Mouse (Mus musculus) midbrain, embryonic 10.5 days (tissue): ENCODE data around the gene Gpr156. TPM values are rescaled to one million over a fixed set of nuclear protein-coding genes. Genes with fewer than 3 reads are reported as not detected.

Experiments
- DNase-seq: peaks from one replicate; pipeline ENCODE4 v3.0.0-alpha.2; 2017; ENCODE audit warnings: low spot score
- H3K27ac ChIP-seq: fragments of 300-500 bp; sonication (generic); replicated peaks from 2 replicates; pipeline ENCODE4 v1.5.1; 2016; ENCODE audit warnings: mild to moderate bottlenecking
- H3K27me3 ChIP-seq: fragments of 300-500 bp; sonication (generic); 2 replicates; pipeline ENCODE4 v1.6.1; 2016; ENCODE audit warnings: low read depth, mild to moderate bottlenecking; ENCODE audit not compliant: poor library complexity, severe bottlenecking
- H3K36me3 ChIP-seq: fragments of 300-500 bp; sonication (generic); 2 replicates; pipeline ENCODE4 v1.6.1; 2016; ENCODE audit warnings: mild to moderate bottlenecking, moderate library complexity
- H3K4me1 ChIP-seq: fragments of 300-500 bp; sonication (generic); 2 replicates; pipeline ENCODE4 v1.6.1; 2016
- H3K4me3 ChIP-seq: fragments of 300-500 bp; sonication (generic); 2 replicates; pipeline ENCODE4 v1.5.1; 2016; ENCODE audit warnings: mild to moderate bottlenecking, moderate library complexity
- H3K9me3 ChIP-seq: fragments of 300-500 bp; sonication (generic); replicated peaks from 2 replicates; pipeline ENCODE4 v1.6.1; 2016; ENCODE audit warnings: mild to moderate bottlenecking
- WGBS: fragments of 180-500 bp; shearing (Covaris S2); methylation state at CpG from one replicate; pipeline ENCODE4 v1.1.7; 2016; 5-methylcytosine and 5-hydroxymethylcytosine counted together
- polyA plus RNA-seq: library from polyadenylated mRNA; unstranded; fragments of >200 nt; fragmentation: Nextera tagmentation; extraction: Ambion mirVana; gene quantifications from 2 replicates; pipeline ENCODE4 v1.2.1, GENCODE M21; 2016

Gpr156 gene
- polyA plus RNA-seq, 1 experiment from 2014 or later, result 2.0 TPM

GRCm38 (mm10) chr16:37888986-37889385, 27.3 kb upstream of the Gpr156 start:
- DNase-seq, result no peak
- Histone ChIP-seq H3K4me3 (no peak overlapping the region), H3K27ac (no peak overlapping the region), H3K4me1 (peaks cover 11% of the 10 kb centered on the region; the same call in 1 of the 2 replicates), H3K27me3 (no peaks in the 10 kb centered on the region), H3K36me3 (peaks cover 17% of the 10 kb centered on the region), H3K9me3 (no peaks in the 10 kb centered on the region)
- WGBS, result 85% methylated on average over 3 of the region's 3 CpGs

GRCm38 (mm10) chr16:37892667-37893066, 23.6 kb upstream of the Gpr156 start:
- 82% methylated on average over 2 of the region's 2 CpGs for WGBS
- DNase-seq, result no peak
- H3K36me3 ChIP-seq, result peaks cover 7% of the 10 kb centered on the region; the same call in 1 of the 2 replicates
- no peaks in the 10 kb centered on the region for H3K27me3 ChIP-seq
- H3K4me1 ChIP-seq, result peaks cover 11% of the 10 kb centered on the region; the same call in 1 of the 2 replicates
- H3K9me3 ChIP-seq, result no peaks in the 10 kb centered on the region
- H3K4me3 ChIP-seq, result no peak overlapping the region
- no peak overlapping the region for H3K27ac ChIP-seq

- WGBS, result 85% methylated on average over 6 of the region's 6 CpGs
- no peak for DNase-seq
- H3K27ac ChIP-seq, result no peak overlapping the region
- no peaks in the 10 kb centered on the region for H3K27me3 ChIP-seq
- H3K9me3 ChIP-seq, result no peaks in the 10 kb centered on the region
- peaks cover 7% of the 10 kb centered on the region; the same call in 1 of the 2 replicates for H3K36me3 ChIP-seq
- peaks cover 11% of the 10 kb centered on the region; the same call in 1 of the 2 replicates for H3K4me1 ChIP-seq
- H3K4me3 ChIP-seq, result no peak overlapping the region
These were observed 22.9 kb upstream of the Gpr156 start for GRCm38 (mm10) chr16:37893381-37893780.

- DNase-seq, result no peak
- Histone ChIP-seq H3K9me3 (no peaks in the 10 kb centered on the region), H3K36me3 (peaks cover 3% of the 10 kb centered on the region; the same call in 1 of the 2 replicates), H3K4me1 (peaks cover 11% of the 10 kb centered on the region; the same call in 1 of the 2 replicates), H3K4me3 (no peak overlapping the region), H3K27me3 (no peaks in the 10 kb centered on the region), H3K27ac (no peak overlapping the region)
- 86% methylated on average over 2 of the region's 2 CpGs for WGBS
These were observed 22.4 kb upstream of the Gpr156 start for GRCm38 (mm10) chr16:37893942-37894341.

- 91% methylated on average over 5 of the region's 5 CpGs for WGBS
- H3K9me3 ChIP-seq, result no peaks in the 10 kb centered on the region
- no peak overlapping the region for H3K4me3 ChIP-seq
- H3K27me3 ChIP-seq, result no peaks in the 10 kb centered on the region
- peaks cover 7% of the 10 kb centered on the region; the same call in 1 of the 2 replicates for H3K4me1 ChIP-seq
- no peaks in the 10 kb centered on the region for H3K36me3 ChIP-seq
- H3K27ac ChIP-seq, result no peak overlapping the region
- no peak for DNase-seq
These were observed 17.5 kb upstream of the Gpr156 start for GRCm38 (mm10) chr16:37898790-37899189.

GRCm38 (mm10) chr16:37899357-37899756, 16.9 kb upstream of the Gpr156 start:
- no peak overlapping the region for H3K27ac ChIP-seq
- peaks cover 7% of the 10 kb centered on the region; the same call in 1 of the 2 replicates for H3K4me1 ChIP-seq
- WGBS, result 50% methylated on average over 2 of the region's 2 CpGs
- H3K9me3 ChIP-seq, result no peaks in the 10 kb centered on the region
- DNase-seq, result no peak
- H3K36me3 ChIP-seq, result no peaks in the 10 kb centered on the region
- H3K27me3 ChIP-seq, result no peaks in the 10 kb centered on the region
- H3K4me3 ChIP-seq, result no peak overlapping the region

- Histone ChIP-seq H3K4me3 (no peak overlapping the region), H3K27ac (no peak overlapping the region), H3K27me3 (no peaks in the 10 kb centered on the region), H3K4me1 (peaks cover 7% of the 10 kb centered on the region; the same call in 1 of the 2 replicates), H3K9me3 (no peaks in the 10 kb centered on the region), H3K36me3 (no peaks in the 10 kb centered on the region)
- WGBS, result 49% methylated on average over 11 of the region's 11 CpGs
- DNase-seq, result no peak
These were observed 15.0 kb upstream of the Gpr156 start for GRCm38 (mm10) chr16:37901318-37901717.

- no peaks in the 10 kb centered on the region for H3K27me3 ChIP-seq
- H3K27ac ChIP-seq, result no peak overlapping the region
- H3K9me3 ChIP-seq, result no peaks in the 10 kb centered on the region
- no peak overlapping the region for H3K4me3 ChIP-seq
- 89% methylated on average over 3 of the region's 3 CpGs for WGBS
- no peak for DNase-seq
- H3K36me3 ChIP-seq, result no peaks in the 10 kb centered on the region
- peaks cover under 1% of the 10 kb centered on the region; the same call in 1 of the 2 replicates for H3K4me1 ChIP-seq
These were observed 9.8 kb upstream of the Gpr156 start for GRCm38 (mm10) chr16:37906456-37906855.

- H3K4me1 ChIP-seq, result peaks cover 11% of the 10 kb centered on the region
- no peaks in the 10 kb centered on the region for H3K36me3 ChIP-seq
- no peak for DNase-seq
- no peaks in the 10 kb centered on the region for H3K9me3 ChIP-seq
- H3K27me3 ChIP-seq, result peaks cover 21% of the 10 kb centered on the region
- H3K27ac ChIP-seq, result no peak overlapping the region
- H3K4me3 ChIP-seq, result no peak overlapping the region
- WGBS, result 82% methylated on average over 1 of the region's 1 CpGs
These were observed 5.2 kb upstream of the Gpr156 start for GRCm38 (mm10) chr16:37911086-37911485.

GRCm38 (mm10) chr16:37916818-37917201, 514 bp downstream of the Gpr156 start:
- peaks cover 19% of the 10 kb centered on the region for H3K4me1 ChIP-seq
- no peaks in the 10 kb centered on the region for H3K9me3 ChIP-seq
- H3K36me3 ChIP-seq, result no peaks in the 10 kb centered on the region
- 14% methylated on average over 7 of the region's 7 CpGs for WGBS
- H3K27me3 ChIP-seq, result peaks cover 39% of the 10 kb centered on the region
- H3K27ac ChIP-seq, result peak overlapping the region; percentile 79; the same call in 1 of the 2 replicates
- peak overlapping the region; percentile 60 for H3K4me3 ChIP-seq
- DNase-seq, result no peak

GRCm38 (mm10) chr16:37919000-37919399, 2.7 kb downstream of the Gpr156 start:
- no peak for DNase-seq
- Histone ChIP-seq H3K4me1 (peaks cover 19% of the 10 kb centered on the region), H3K4me3 (no peak overlapping the region), H3K27me3 (peaks cover 38% of the 10 kb centered on the region), H3K27ac (no peak overlapping the region), H3K9me3 (no peaks in the 10 kb centered on the region), H3K36me3 (no peaks in the 10 kb centered on the region)
- WGBS, result 84% methylated on average over 6 of the region's 6 CpGs

GRCm38 (mm10) chr16:37920842-37921409, 4.6 kb downstream of the Gpr156 start:
- Histone ChIP-seq H3K4me3 (no peak overlapping the region), H3K27ac (no peak overlapping the region), H3K4me1 (peaks cover 14% of the 10 kb centered on the region), H3K36me3 (no peaks in the 10 kb centered on the region), H3K9me3 (no peaks in the 10 kb centered on the region), H3K27me3 (peaks cover 19% of the 10 kb centered on the region)
- DNase-seq, result no peak
- 67% methylated on average over 8 of the region's 8 CpGs for WGBS

GRCm38 (mm10) chr16:37926087-37926486, 9.8 kb downstream of the Gpr156 start:
- WGBS, result 15% methylated on average over 7 of the region's 7 CpGs
- DNase-seq, result peak; percentile 42
- H3K4me3 ChIP-seq, result peak overlapping the region; percentile 28
- H3K36me3 ChIP-seq, result no peaks in the 10 kb centered on the region
- peak overlapping the region; percentile 70 for H3K27ac ChIP-seq
- no peaks in the 10 kb centered on the region for H3K27me3 ChIP-seq
- peaks cover 29% of the 10 kb centered on the region for H3K4me1 ChIP-seq
- H3K9me3 ChIP-seq, result no peaks in the 10 kb centered on the region; the same call in 1 of the 2 replicates
